Mouse (Mus musculus) v-Abl transformed pro-B cells (cell line): ENCODE measurements around the gene Olfml2b.

ENCODE experiments used
- in situ Hi-C, 2 experiments: fragments of 400-800 bp; cut with MboI; formaldehyde crosslinking; loops; one replicate each; pipeline ENCODE4 v1.15.1; 2025; ENCODE audit not compliant: unreplicated experiment in 2 of 2

Olfml2b gene

GRCm38 (mm10) chr1:170644255-170645205 is at the start of gene Olfml2b:
Gene Olfml2b, plus strand, starts transcription at chr1:170644532.
- in situ Hi-C loops = loop anchor here (25.0 kb wide), 3 partner anchors 368 to 618 kb away; partner anchors contain the start of genes Adamts4 (in 1 of the 2), Apoa2 (in 1 of the 2), B4galt3 (in 1 of the 2) and Fcer1g (in 1 of the 2)

- in situ Hi-C loops = no loop called here
These were observed 49.8 kb upstream of the Olfml2b start for GRCm38 (mm10) chr1:170594575-170594974.

DNA sequence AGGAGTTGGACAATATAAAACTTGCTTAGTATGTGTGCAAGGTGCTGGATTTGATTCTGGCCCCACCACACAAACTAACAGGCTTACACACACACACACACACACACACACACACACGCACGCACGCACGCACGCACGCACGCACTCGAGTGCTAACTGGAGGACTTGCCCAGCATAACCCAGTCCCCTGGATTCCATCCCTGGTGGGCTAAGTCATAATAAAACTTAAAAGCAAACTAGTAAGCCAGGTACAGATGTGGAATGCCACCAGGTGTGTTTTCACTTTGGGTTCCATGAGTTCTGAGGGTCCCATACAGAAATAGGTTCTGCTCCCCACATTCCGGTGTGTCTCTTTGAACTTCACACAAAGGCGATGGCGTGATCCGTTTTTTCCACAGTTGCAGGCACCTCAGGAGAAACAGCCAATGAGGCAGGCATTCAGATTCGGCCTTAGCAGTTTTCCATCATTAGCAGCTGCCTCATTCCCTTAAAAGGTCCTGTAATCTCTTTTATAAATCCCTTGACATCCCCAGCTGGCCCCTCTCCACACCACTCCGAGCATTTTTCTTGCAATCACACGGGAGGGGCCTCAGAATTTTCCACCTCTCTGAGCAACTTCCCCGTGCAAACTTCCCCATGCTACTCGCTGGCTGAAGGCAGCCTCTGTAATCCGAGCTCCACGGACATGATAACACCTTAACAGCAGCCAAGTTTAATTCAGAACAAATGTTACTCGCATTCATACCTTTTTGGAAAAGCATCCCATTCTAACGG is 38.9 kb upstream of the Olfml2b start:
- in situ Hi-C loops = loop anchor here (25.0 kb wide), 2 partner anchors 393 to 643 kb away; partner anchors contain the start of genes Hsd17b7 (in 2 of the 2) and Uhmk1 (in 1 of the 2)

- in situ Hi-C loops = loop anchor here (25.0 kb wide), 2 partner anchors 395 to 645 kb away; partner anchors contain the start of genes Hsd17b7 (in 2 of the 2) and Uhmk1 (in 1 of the 2)
These were observed 37.0 kb upstream of the Olfml2b start for GRCm38 (mm10) chr1:170607231-170607917.

GRCm38 (mm10) chr1:170608461-170609071 is 35.8 kb upstream of the Olfml2b start:
- in situ Hi-C loops = loop anchor here (25.0 kb wide), 2 partner anchors 396 to 646 kb away; partner anchors contain the start of genes Hsd17b7 (in 2 of the 2) and Uhmk1 (in 1 of the 2)

- in situ Hi-C loops = loop anchor here (10.0 to 25.0 kb wide), 4 partner anchors 385 to 1075 kb away; partner anchors contain the start of genes Hsd17b7 (in 2 of the 2), Nuf2 (in 1 of the 2) and Uhmk1 (in 1 of the 2)
These were observed 34.5 kb upstream of the Olfml2b start for GRCm38 (mm10) chr1:170609872-170610271.

DNA sequence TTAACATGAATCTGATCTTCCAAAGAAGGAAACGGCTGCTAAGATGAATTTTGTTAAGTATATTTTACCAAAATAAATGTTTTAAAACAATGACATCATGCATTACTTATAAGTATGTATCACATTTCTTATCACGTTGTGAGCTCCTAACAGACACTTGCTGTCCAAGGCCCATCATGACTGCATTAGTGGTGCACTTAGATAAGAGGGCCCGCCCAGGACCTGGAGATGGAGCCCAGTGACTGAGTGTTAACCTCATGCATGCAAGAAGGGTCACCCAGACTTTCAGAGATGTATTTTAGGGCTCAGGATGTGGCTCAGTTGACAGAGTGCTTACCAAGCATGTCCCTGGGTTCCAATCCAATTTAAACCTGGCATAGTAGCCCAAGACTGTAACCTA is 34.0 kb upstream of the Olfml2b start:
- in situ Hi-C loops = loop anchor here (10.0 to 25.0 kb wide), 4 partner anchors 385 to 1075 kb away; partner anchors contain the start of genes Hsd17b7 (in 2 of the 2), Nuf2 (in 1 of the 2) and Uhmk1 (in 1 of the 2)

- in situ Hi-C loops = loop anchor here (10.0 to 25.0 kb wide), 4 partner anchors 386 to 1076 kb away; partner anchors contain the start of genes Hsd17b7 (in 2 of the 2), Nuf2 (in 1 of the 2) and Uhmk1 (in 1 of the 2)
These were observed 33.6 kb upstream of the Olfml2b start for GRCm38 (mm10) chr1:170610695-170611094.

DNA sequence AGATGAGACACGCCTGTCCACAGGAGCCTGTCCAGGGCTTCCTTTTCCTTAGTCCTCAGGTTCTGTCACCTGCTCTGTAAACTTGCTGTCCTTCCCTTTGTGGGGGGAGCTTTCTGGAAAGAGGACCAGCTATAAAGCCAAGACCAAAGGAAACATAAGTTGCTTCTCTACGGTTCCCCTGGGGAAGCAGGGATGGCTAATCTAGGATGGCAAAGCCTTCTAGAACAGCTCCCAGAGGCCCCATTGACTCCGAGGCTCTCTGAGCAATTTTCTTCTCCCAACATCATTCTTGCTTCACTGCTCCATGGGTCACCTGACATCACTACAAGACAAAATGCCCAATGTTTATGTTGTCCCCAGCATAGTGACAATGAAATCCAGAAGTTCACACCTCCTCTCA is 32.7 kb upstream of the Olfml2b start:
- in situ Hi-C loops = loop anchor here (10.0 to 25.0 kb wide), 4 partner anchors 387 to 1077 kb away; partner anchors contain the start of genes Hsd17b7 (in 2 of the 2), Nuf2 (in 1 of the 2) and Uhmk1 (in 1 of the 2)

- in situ Hi-C loops = loop anchor here (10.0 to 25.0 kb wide), 4 partner anchors 388 to 1078 kb away; partner anchors contain the start of genes Hsd17b7 (in 2 of the 2), Nuf2 (in 1 of the 2) and Uhmk1 (in 1 of the 2)
These were observed 31.1 kb upstream of the Olfml2b start for GRCm38 (mm10) chr1:170612968-170613872.

GRCm38 (mm10) chr1:170619686-170620374 is 24.5 kb upstream of the Olfml2b start:
- in situ Hi-C loops = loop anchor here (10.0 to 25.0 kb wide), 4 partner anchors 395 to 1085 kb away; partner anchors contain the start of genes Hsd17b7 (in 2 of the 2), Nuf2 (in 2 of the 2) and Uhmk1 (in 1 of the 2)

DNA sequence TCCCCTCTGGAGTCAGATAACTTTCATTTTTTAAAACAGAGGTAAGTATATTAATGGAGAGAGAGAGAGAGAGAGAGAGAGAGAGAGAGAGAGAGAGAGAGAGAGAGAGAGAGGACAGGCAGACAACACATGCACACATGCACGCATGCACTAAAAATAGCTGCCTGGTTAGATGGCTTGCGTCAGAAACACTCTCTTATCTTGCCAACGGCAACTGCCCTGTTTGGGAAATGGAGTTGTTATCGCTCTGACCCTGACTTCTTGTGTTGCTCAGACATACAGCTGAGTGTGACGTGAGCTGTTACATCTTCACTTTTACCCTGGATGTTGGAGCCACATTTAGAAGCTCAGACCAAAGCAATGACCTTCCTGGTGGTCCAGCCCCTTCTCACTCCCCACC is 21.4 kb upstream of the Olfml2b start:
- in situ Hi-C loops = loop anchor here (10.0 to 25.0 kb wide), 3 partner anchors 411 to 1088 kb away; partner anchors contain the start of genes Hsd17b7 (in 2 of the 2), Nuf2 (in 1 of the 2) and Uhmk1 (in 1 of the 2)

DNA sequence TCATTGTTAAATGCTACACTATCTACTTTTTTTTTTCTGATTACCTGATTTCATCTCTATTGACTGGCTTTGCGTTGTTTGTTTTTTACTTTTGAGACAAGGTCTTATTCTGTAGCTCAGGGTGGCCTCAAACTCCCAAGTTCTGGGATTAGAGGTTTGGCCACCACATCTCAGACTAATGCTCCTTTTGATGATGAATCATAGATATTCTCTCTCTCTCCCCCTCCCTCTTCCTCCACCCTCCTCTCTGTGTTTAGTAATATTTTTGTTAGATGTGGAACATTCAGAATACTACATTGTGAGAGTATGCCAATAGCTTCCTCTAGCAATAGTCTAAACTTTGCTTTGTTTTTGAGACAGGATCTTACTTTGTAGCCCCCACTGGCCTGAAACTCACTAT is 20.9 kb upstream of the Olfml2b start:
- in situ Hi-C loops = loop anchor here (10.0 to 25.0 kb wide), 3 partner anchors 411 to 1089 kb away; partner anchors contain the start of genes Hsd17b7 (in 2 of the 2), Nuf2 (in 1 of the 2) and Uhmk1 (in 1 of the 2)

- in situ Hi-C loops = loop anchor here (5.0 to 25.0 kb wide), 6 partner anchors 147 to 632 kb away; partner anchors contain the start of genes Adamts4 (in 1 of the 2), Apoa2 (in 1 of the 2), B4galt3 (in 1 of the 2) and Fcer1g (in 1 of the 2)
These were observed 13.8 kb upstream of the Olfml2b start for GRCm38 (mm10) chr1:170630489-170630888.

GRCm38 (mm10) chr1:170631571-170631970 is 12.8 kb upstream of the Olfml2b start:
- in situ Hi-C loops = loop anchor here (5.0 to 25.0 kb wide), 6 partner anchors 146 to 631 kb away; partner anchors contain the start of genes Adamts4 (in 1 of the 2), Apoa2 (in 1 of the 2), B4galt3 (in 1 of the 2) and Fcer1g (in 1 of the 2)

DNA sequence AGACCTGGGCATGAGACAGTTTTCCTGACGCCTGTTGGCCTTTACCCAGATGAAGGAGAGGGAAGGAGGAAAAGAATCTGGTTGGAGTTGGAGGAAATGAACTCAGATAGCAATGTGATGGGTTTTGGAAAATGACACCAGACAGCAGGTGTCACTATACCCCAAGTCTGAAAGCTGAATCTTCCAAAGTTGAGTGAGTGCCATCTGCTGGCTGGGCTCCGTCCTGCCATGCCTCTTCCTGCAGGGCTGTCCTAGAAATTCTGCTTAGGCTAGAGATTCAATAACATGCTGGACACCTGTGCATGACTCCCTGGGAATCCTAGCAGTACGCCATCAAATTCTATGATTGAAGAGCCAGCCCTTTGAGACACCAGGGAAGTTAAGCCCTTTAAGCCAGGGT is 11.9 kb upstream of the Olfml2b start:
- in situ Hi-C loops = loop anchor here (5.0 to 25.0 kb wide), 6 partner anchors 145 to 630 kb away; partner anchors contain the start of genes Adamts4 (in 1 of the 2), Apoa2 (in 1 of the 2), B4galt3 (in 1 of the 2) and Fcer1g (in 1 of the 2)
